Mouse (Mus musculus) embryonic fibroblast, embryonic 13.5 days (primary cell): ENCODE data around the gene Tmem178.

Experiments
- CTCF ChIP-seq: IDR thresholded peaks from 2 replicates; pipeline ENCODE4 v1.5.1; 2011; ENCODE audit warnings: mild to moderate bottlenecking, control low read depth, low read length, moderate library complexity, borderline replicate concordance; ENCODE audit not compliant: insufficient read depth
- POLR2A ChIP-seq: IDR thresholded peaks from 2 replicates; pipeline ENCODE4 v1.6.1; 2011; ENCODE audit warnings: low read depth, mild to moderate bottlenecking, control low read depth, low read length, moderate library complexity

GRCm38 (mm10) chr17:80900200-80900520 is 44.3 kb upstream of the Tmem178 start:
- TF ChIP-seq CTCF (no peak), POLR2A (no peak)
